Comparison of ENCODE assay signal across 8 mouse cellular contexts in the genomic region with DNA sequence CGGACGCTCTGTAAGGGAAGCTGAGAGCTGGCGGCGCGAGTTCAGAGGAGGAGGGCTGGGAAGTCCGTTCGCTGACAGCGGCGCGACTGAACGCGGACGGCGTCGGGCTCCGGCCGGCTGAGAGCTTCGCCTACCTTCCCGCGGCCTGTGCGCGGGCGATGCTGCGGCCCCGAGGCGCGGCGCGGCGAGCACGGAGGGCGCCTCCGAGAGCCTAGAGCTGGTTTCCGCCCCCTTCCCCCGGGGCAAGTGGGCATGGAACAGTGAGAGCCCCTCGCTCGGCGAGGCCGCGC. TPM values are rescaled to one million over a fixed set of nuclear protein-coding genes. Genes with fewer than 3 reads are reported as not detected.
DNase-seq lines count a peak whose midpoint lies in the region; ATAC-seq lines count a peak whose summit lies in the region.

No protein-coding gene starts in this region.

- no peaks in the 10 kb centered on the region for H3K9me3 ChIP-seq in heart, embryonic 10.5 days
- H3K9me3 ChIP-seq in forebrain, embryonic 13.5 days (replicated peaks), result no peaks in the 10 kb centered on the region
- no peaks in the 10 kb centered on the region for H3K9me3 ChIP-seq in liver, embryonic 16.5 days (replicated peaks; ENCODE audit: control insufficient read depth, low read length)

- H3K27me3 ChIP-seq in heart, embryonic 10.5 days (ENCODE audit: insufficient read depth, poor library complexity, severe bottlenecking), result peaks cover 13% of the 10 kb centered on the region; the same call in 1 of the 2 replicates
- H3K27me3 ChIP-seq in forebrain, embryonic 13.5 days, result peaks cover 9% of the 10 kb centered on the region; the same call in 1 of the 2 replicates
- H3K27me3 ChIP-seq in liver, embryonic 16.5 days (ENCODE audit: control insufficient read depth, insufficient read depth, low read depth, low read length), result peaks cover 47% of the 10 kb centered on the region

- H3K36me3 ChIP-seq in heart, embryonic 10.5 days, result no peaks in the 10 kb centered on the region
- no peaks in the 10 kb centered on the region for H3K36me3 ChIP-seq in forebrain, embryonic 13.5 days (ENCODE audit: poor library complexity, severe bottlenecking)
- H3K36me3 ChIP-seq in liver, embryonic 16.5 days (ENCODE audit: control insufficient read depth, insufficient read depth), result no peaks in the 10 kb centered on the region

- peak overlapping the region; percentile 81 for H3K4me3 ChIP-seq in heart, embryonic 10.5 days
- H3K4me3 ChIP-seq in forebrain, embryonic 13.5 days, result peak overlapping the region; percentile 66
- peak overlapping the region; percentile 69 for H3K4me3 ChIP-seq in liver, embryonic 16.5 days (ENCODE audit: low read depth, low read length)

- H3K27ac ChIP-seq in heart, embryonic 10.5 days, result peak overlapping the region; percentile 91
- H3K27ac ChIP-seq in forebrain, embryonic 13.5 days, result peak overlapping the region; percentile 76
- H3K27ac ChIP-seq in liver, embryonic 16.5 days (ENCODE audit: low read length), result peak overlapping the region; percentile 61

- no peak for DNase-seq in heart, embryonic 10.5 days (ENCODE audit: low spot score)
- DNase-seq in heart, postnatal 4 days, result no peak
- no peak for DNase-seq in adrenal gland, postnatal 25 days
- DNase-seq in adrenal gland, postnatal 14 days, result no peak
- DNase-seq in left cerebral cortex, adult 9 months (ENCODE audit: low spot score in 2 of 2), result no peak

- peak overlapping the region; percentile 99 for H3K4me2 ChIP-seq in forebrain, embryonic 13.5 days
- H3K4me2 ChIP-seq in liver, embryonic 16.5 days (ENCODE audit: low read depth, low read length), result peak overlapping the region; percentile 86

- peak overlapping the region; percentile 76 for H3K9ac ChIP-seq in forebrain, embryonic 13.5 days
- H3K9ac ChIP-seq in liver, embryonic 16.5 days (ENCODE audit: low read depth, low read length), result peak overlapping the region; percentile 64

- ATAC-seq in CD4-positive, CD25-positive, alpha-beta regulatory T cell, adult 4 months, result peak; percentile 22
- ATAC-seq in forebrain, embryonic 13.5 days, result no peak
- ATAC-seq in liver, embryonic 16.5 days (ENCODE audit: low read depth), result peak; percentile 51

- 0% methylated on average over 40 of the region's 40 CpGs for WGBS in heart, embryonic 10.5 days
- WGBS in forebrain, embryonic 13.5 days, result under 1% methylated on average over 40 of the region's 40 CpGs
- WGBS in liver, embryonic 16.5 days (ENCODE audit: insufficient replicate concordance), result under 1% methylated on average over 38 of the region's 40 CpGs

- H3K4me1 ChIP-seq in heart, embryonic 10.5 days, result peaks cover 50% of the 10 kb centered on the region
- H3K4me1 ChIP-seq in forebrain, embryonic 13.5 days, result peaks cover 50% of the 10 kb centered on the region
- peaks cover 17% of the 10 kb centered on the region for H3K4me1 ChIP-seq in liver, embryonic 16.5 days (ENCODE audit: control insufficient read depth, low read depth, low read length)

RNA-seq across cellular contexts. Expression of a gene that starts 0.3 kb away (rescaled TPM):
- polyA plus RNA-seq in heart, embryonic 10.5 days (2016; fragmentation: Nextera tagmentation; extraction: Ambion mirVana), result 19.0 and 33.2 TPM in 2 replicates
- 10 to 100 TPM; 23.6 to 25.6 TPM for total RNA-seq in heart, postnatal 4 days (2021)
- polyA plus RNA-seq in CD4-positive, CD25-positive, alpha-beta regulatory T cell, adult 4 months (2017; shearing (Covaris generic)), result 1 to 10 TPM; 6.1 to 9.8 TPM
- polyA plus RNA-seq in forebrain, embryonic 13.5 days (2015; fragmentation: Nextera tagmentation; extraction: Ambion mirVana), result 6.9 and 8.3 TPM in 2 replicates
- 2.5 and 3.3 TPM in 2 replicates for polyA plus RNA-seq in liver, embryonic 16.5 days (2015; fragmentation: Nextera tagmentation; extraction: Ambion mirVana)
- 20.6 and 38.4 TPM in 2 replicates for total RNA-seq in adrenal gland, postnatal 25 days (2021)
- total RNA-seq in adrenal gland, postnatal 14 days (2021), result 12.0 and 17.0 TPM in 2 replicates
